In genomic region chr1:34850343-34851136, GRCm38 (mm10) we compare ENCODE assay signal across 8 mouse cellular contexts. TPM values are rescaled to one million over a fixed set of nuclear protein-coding genes. Genes with fewer than 3 reads are reported as not detected.
A peak's percentile ranks its signal among the peaks of the same experiment; 100 is the strongest.
DNase-seq lines count a peak whose midpoint lies in the region; ATAC-seq and TF ChIP-seq lines count a peak whose summit lies in the region.

No protein-coding gene starts in this region.

- H3K9me3 ChIP-seq in hindbrain, embryonic 13.5 days, result no peaks in the 10 kb centered on the region
- no peaks in the 10 kb centered on the region for H3K9me3 ChIP-seq in midbrain, embryonic 15.5 days

- no peaks in the 10 kb centered on the region for H3K36me3 ChIP-seq in hindbrain, embryonic 13.5 days
- no peaks in the 10 kb centered on the region for H3K36me3 ChIP-seq in midbrain, embryonic 15.5 days (replicated peaks)

- DNase-seq in lung, adult 2 months, result no peak
- no peak for DNase-seq in lung, adult 18-20 months
- peak; percentile 59 for DNase-seq in cerebellum, adult 9-10 months
- no peak for DNase-seq in gastrocnemius, postnatal 4 days (ENCODE audit: low spot score in 2 of 2)
- DNase-seq in embryo, embryonic 11 days, result no peak
- DNase-seq in gastrocnemius, postnatal 25 days, result no peak

- no peaks in the 10 kb centered on the region for H3K27me3 ChIP-seq in hindbrain, embryonic 13.5 days
- H3K27me3 ChIP-seq in midbrain, embryonic 15.5 days (replicated peaks), result no peaks in the 10 kb centered on the region

- peaks cover 4% of the 10 kb centered on the region; the same call in 1 of the 2 replicates for H3K4me1 ChIP-seq in lung, adult 2 months (ENCODE audit: control insufficient read depth, insufficient read depth, low read length)
- H3K4me1 ChIP-seq in hindbrain, embryonic 13.5 days (replicated peaks), result peaks cover 43% of the 10 kb centered on the region
- peaks cover 37% of the 10 kb centered on the region for H3K4me1 ChIP-seq in midbrain, embryonic 15.5 days

- peak overlapping the region; percentile 85 for H3K27ac ChIP-seq in hindbrain, embryonic 13.5 days
- peak overlapping the region; percentile 80; the same call in 1 of the 2 replicates for H3K27ac ChIP-seq in midbrain, embryonic 15.5 days

- no peak for TF ChIP-seq CTCF in lung, adult 2 months (IDR thresholded peaks at IDR 0.05; ENCODE audit: insufficient read depth, low read length)

- peak overlapping the region; percentile 92 for H3K9ac ChIP-seq in hindbrain, embryonic 13.5 days
- peak overlapping the region; percentile 92 for H3K9ac ChIP-seq in midbrain, embryonic 15.5 days

- TF ChIP-seq POLR2A in lung, adult 2 months (IDR thresholded peaks at IDR 0.05; ENCODE audit: borderline replicate concordance, extremely low read depth, low read depth, low read length), result no peak

- H3K4me3 ChIP-seq in lung, adult 2 months (replicated peaks; ENCODE audit: extremely low read depth, low read depth, low read length), result peak overlapping the region; percentile 64
- peak overlapping the region; percentile 75 for H3K4me3 ChIP-seq in hindbrain, embryonic 13.5 days
- H3K4me3 ChIP-seq in midbrain, embryonic 15.5 days, result peak overlapping the region; percentile 89

- 42% methylated on average over 11 of the region's 11 CpGs for WGBS in lung, adult 2 months
- 41% methylated on average over 11 of the region's 11 CpGs for WGBS in hindbrain, embryonic 13.5 days
- 47% methylated on average over 11 of the region's 11 CpGs for WGBS in midbrain, embryonic 15.5 days

- H3K4me2 ChIP-seq in hindbrain, embryonic 13.5 days, result peak overlapping the region; percentile 66
- peak overlapping the region; percentile 65 for H3K4me2 ChIP-seq in midbrain, embryonic 15.5 days

- ATAC-seq in hindbrain, embryonic 13.5 days (ENCODE audit: low FRiP score), result peak; percentile 71
- peak; percentile 73 for ATAC-seq in midbrain, embryonic 15.5 days (replicated peaks)

RNA-seq across cellular contexts. Expression of gene Plekhb2, which starts 0.8 kb away (rescaled TPM):
- polyA plus RNA-seq in lung, adult 2 months (2012; rRNA removed), result 59.4 and 77.5 TPM in 2 replicates
- polyA plus RNA-seq in hindbrain, embryonic 13.5 days (2015; fragmentation: Nextera tagmentation; extraction: Ambion mirVana), result 68.7 and 71.8 TPM in 2 replicates
- 69.1 and 72.6 TPM in 2 replicates for polyA plus RNA-seq in midbrain, embryonic 15.5 days (2015; fragmentation: Nextera tagmentation; extraction: Ambion mirVana)
- total RNA-seq in gastrocnemius, postnatal 4 days (2021), result 10 to 100 TPM; 12.7 to 15.3 TPM
- 10 to 100 TPM; 37.8 to 39.2 TPM for total RNA-seq in gastrocnemius, postnatal 25 days (2021)

RNA-seq across cellular contexts. Expression of gene Fam168b, which starts 7.7 kb away (rescaled TPM):
- polyA plus RNA-seq in lung, adult 2 months (2012; rRNA removed), result 361 and 389 TPM in 2 replicates
- polyA plus RNA-seq in hindbrain, embryonic 13.5 days (2015; fragmentation: Nextera tagmentation; extraction: Ambion mirVana), result 124 and 127 TPM in 2 replicates
- 161 and 164 TPM in 2 replicates for polyA plus RNA-seq in midbrain, embryonic 15.5 days (2015; fragmentation: Nextera tagmentation; extraction: Ambion mirVana)
- total RNA-seq in gastrocnemius, postnatal 4 days (2021), result 10 to 100 TPM; 76.4 to 78.6 TPM
- total RNA-seq in gastrocnemius, postnatal 25 days (2021), result 10 to 100 TPM; 26.3 to 27.2 TPM
